Mouse (Mus musculus) forebrain, embryonic 13.5 days (tissue): ENCODE measurements around the gene Tmem150c. TPM values are rescaled to one million over a fixed set of nuclear protein-coding genes. Genes with fewer than 3 reads are reported as not detected.

Source experiments
- ATAC-seq: fragments of 200-750 bp; cut with Nextera tagmentation; 2 replicates; pipeline ENCODE4 v1.8.0; 2017
- H3K27ac ChIP-seq: fragments of 300-500 bp; sonication (generic); 2 replicates; pipeline ENCODE4 v1.5.1; 2015; ENCODE audit warnings: inconsistent platforms, mild to moderate bottlenecking, moderate library complexity
- H3K27me3 ChIP-seq: fragments of 300-500 bp; sonication (generic); 2 replicates; pipeline ENCODE4 v1.6.1; 2015; ENCODE audit warnings: mild to moderate bottlenecking, inconsistent platforms
- H3K36me3 ChIP-seq: fragments of 300-500 bp; sonication (generic); 2 replicates; pipeline ENCODE4 v1.6.1; 2015; ENCODE audit warnings: mild to moderate bottlenecking, inconsistent platforms; ENCODE audit not compliant: poor library complexity, severe bottlenecking
- H3K4me1 ChIP-seq: fragments of 300-500 bp; sonication (generic); 2 replicates; pipeline ENCODE4 v1.6.1; 2015; ENCODE audit warnings: inconsistent platforms
- H3K4me2 ChIP-seq: fragments of 300-500 bp; sonication (generic); 2 replicates; pipeline ENCODE4 v1.6.1; 2015; ENCODE audit warnings: inconsistent platforms, mild to moderate bottlenecking, moderate library complexity
- H3K4me3 ChIP-seq: fragments of 300-500 bp; sonication (generic); 2 replicates; pipeline ENCODE4 v1.5.1; 2015; ENCODE audit warnings: mild to moderate bottlenecking, inconsistent platforms
- H3K9ac ChIP-seq: fragments of 300-500 bp; sonication (generic); 2 replicates; pipeline ENCODE4 v1.6.1; 2015; ENCODE audit warnings: mild to moderate bottlenecking, inconsistent platforms
- H3K9me3 ChIP-seq: fragments of 300-500 bp; sonication (generic); replicated peaks from 2 replicates; pipeline ENCODE4 v1.6.1; 2016; ENCODE audit warnings: inconsistent platforms
- WGBS: fragments of 180-500 bp; shearing (Covaris S2); methylation state at CpG from one replicate; pipeline ENCODE4 v1.1.7; 2015; 5-methylcytosine and 5-hydroxymethylcytosine counted together
- polyA plus RNA-seq: library from polyadenylated mRNA; unstranded; fragments of >200 nt; fragmentation: Nextera tagmentation; extraction: Ambion mirVana; gene quantifications from 2 replicates; pipeline ENCODE4 v1.2.1, GENCODE M21; 2015

The Tmem150c gene
- polyA plus RNA-seq, 1 experiment from 2014 or later: 14.0 TPM

- WGBS: 97% methylated on average over 2 of the region's 2 CpGs
- ATAC-seq: no peak
- H3K27me3 ChIP-seq: no peaks in the 10 kb centered on the region
- peaks cover 45% of the 10 kb centered on the region for H3K4me1 ChIP-seq
- H3K4me2 ChIP-seq: no peak overlapping the region
- H3K9me3 ChIP-seq: no peaks in the 10 kb centered on the region
- no peak overlapping the region for H3K27ac ChIP-seq
- no peak overlapping the region for H3K9ac ChIP-seq
- H3K36me3 ChIP-seq: peaks cover 54% of the 10 kb centered on the region
- H3K4me3 ChIP-seq: no peak overlapping the region
These were observed 127.5 kb downstream of the Tmem150c start for GRCm38 (mm10) chr5:100032107-100032506.

GRCm38 (mm10) chr5:100030069-100030468 lies 129.5 kb downstream of the Tmem150c start:
- no peaks in the 10 kb centered on the region for H3K9me3 ChIP-seq
- H3K36me3 ChIP-seq: peaks cover 36% of the 10 kb centered on the region
- no peak overlapping the region for H3K9ac ChIP-seq
- H3K27me3 ChIP-seq: no peaks in the 10 kb centered on the region
- WGBS: 11% methylated on average over 6 of the region's 6 CpGs
- no peak overlapping the region for H3K4me3 ChIP-seq
- H3K4me1 ChIP-seq: peaks cover 31% of the 10 kb centered on the region; the same call in 1 of the 2 replicates
- peak overlapping the region; percentile 72 for H3K27ac ChIP-seq
- peak; percentile 87 for ATAC-seq
- H3K4me2 ChIP-seq: no peak overlapping the region

Other genes with a start within 250 kb of the Tmem150c start
- gene Hnrnpd, start 180.9 kb downstream of the Tmem150c start, polyA plus RNA-seq: 119 and 189 TPM in 2 replicates
- gene 4930524J08Rik, start 180.7 kb downstream of the Tmem150c start, polyA plus RNA-seq: 3.1 and 3.4 TPM in 2 replicates
- gene Hnrnpdl, start 120.1 kb downstream of the Tmem150c start, polyA plus RNA-seq: 260 and 282 TPM in 2 replicates
- gene Enoph1, start 119.8 kb downstream of the Tmem150c start, polyA plus RNA-seq: 47.8 and 49.2 TPM in 2 replicates